Mouse (Mus musculus): ENCODE measurements around the gene Grk5.
A peak's percentile ranks its signal among the peaks of the same experiment; 100 is the strongest.

Grk5 gene

GRCm38 (mm10) chr19:61064386-61064785 is 174.8 kb downstream of the Grk5 start:
- DNase-seq (ENCODE audit: low read depth, low spot score) = no peak

GRCm38 (mm10) chr19:61065011-61065410 is 175.5 kb downstream of the Grk5 start:
- DNase-seq (ENCODE audit: low read depth, low spot score) = no peak

GRCm38 (mm10) chr19:61078622-61079021 is 189.1 kb downstream of the Grk5 start:
- no peak for DNase-seq (ENCODE audit: low read depth, low spot score)

- no peak for DNase-seq (ENCODE audit: low read depth, low spot score)
Observed at GRCm38 (mm10) chr19:61080251-61080749, 190.8 kb downstream of the Grk5 start.

- DNase-seq (ENCODE audit: low read depth, low spot score) = no peak
Observed at GRCm38 (mm10) chr19:61083006-61083405, 193.5 kb downstream of the Grk5 start.

- DNase-seq (ENCODE audit: low read depth, low spot score) = peak; percentile 89
Observed at GRCm38 (mm10) chr19:61084149-61084940, 194.8 kb downstream of the Grk5 start.

- no peak for DNase-seq (ENCODE audit: low read depth, low spot score)
Observed at GRCm38 (mm10) chr19:61085217-61085616, 195.7 kb downstream of the Grk5 start.

GRCm38 (mm10) chr19:61087781-61088180 is 198.2 kb downstream of the Grk5 start:
- no peak for DNase-seq (ENCODE audit: low read depth, low spot score)

GRCm38 (mm10) chr19:61089001-61089400 is 199.5 kb downstream of the Grk5 start:
- DNase-seq (ENCODE audit: low read depth, low spot score) = no peak

- DNase-seq (ENCODE audit: low read depth, low spot score) = no peak
Observed at GRCm38 (mm10) chr19:61090541-61090940, 201.0 kb downstream of the Grk5 start.

- no peak for DNase-seq (ENCODE audit: low read depth, low spot score)
Observed at GRCm38 (mm10) chr19:61096776-61097175, 207.2 kb downstream of the Grk5 start.

GRCm38 (mm10) chr19:61097764-61098163 is 208.2 kb downstream of the Grk5 start:
- peak; percentile 43 for DNase-seq (ENCODE audit: low read depth, low spot score)

- peak; percentile 25 for DNase-seq (ENCODE audit: low read depth, low spot score)
Observed at GRCm38 (mm10) chr19:61110184-61110583, 220.6 kb downstream of the Grk5 start.

GRCm38 (mm10) chr19:61131096-61131495 is 241.5 kb downstream of the Grk5 start:
- no peak for DNase-seq (ENCODE audit: low read depth, low spot score)

GRCm38 (mm10) chr19:61138655-61139054 is 249.1 kb downstream of the Grk5 start:
- DNase-seq (ENCODE audit: low read depth, low spot score) = no peak

GRCm38 (mm10) chr19:61140342-61141206 is 251.0 kb downstream of the Grk5 start, which contains the start of gene Zfp950:
TSS of gene Zfp950 (minus strand) at chr19:61140840.
- peak; percentile 92 for DNase-seq (ENCODE audit: low read depth, low spot score)

- peak; percentile 14 for DNase-seq (ENCODE audit: low read depth, low spot score)
Observed at GRCm38 (mm10) chr19:61141299-61141698, 251.8 kb downstream of the Grk5 start.
